Mouse (Mus musculus): ENCODE results near the gene Dagla. TPM values are rescaled to one million over a fixed set of nuclear protein-coding genes. Genes with fewer than 3 reads are reported as not detected.

Gene Dagla
- total RNA-seq, 2 experiments from 2014 or later: 0.02 to 1.4 TPM

GRCm38 (mm10) chr19:10240654-10241305 lies 63.9 kb downstream of the Dagla start, which contains the start of gene Myrf:
TSS of gene Myrf (minus strand) at chr19:10240748.
- peak; percentile 87 for ATAC-seq (replicated peaks; ENCODE audit: poor library complexity)

- peak; percentile 32; the same call in 1 of the 2 replicates for ATAC-seq (replicated peaks; ENCODE audit: poor library complexity)
These were observed 64.6 kb downstream of the Dagla start for GRCm38 (mm10) chr19:10239975-10240653.

DNA sequence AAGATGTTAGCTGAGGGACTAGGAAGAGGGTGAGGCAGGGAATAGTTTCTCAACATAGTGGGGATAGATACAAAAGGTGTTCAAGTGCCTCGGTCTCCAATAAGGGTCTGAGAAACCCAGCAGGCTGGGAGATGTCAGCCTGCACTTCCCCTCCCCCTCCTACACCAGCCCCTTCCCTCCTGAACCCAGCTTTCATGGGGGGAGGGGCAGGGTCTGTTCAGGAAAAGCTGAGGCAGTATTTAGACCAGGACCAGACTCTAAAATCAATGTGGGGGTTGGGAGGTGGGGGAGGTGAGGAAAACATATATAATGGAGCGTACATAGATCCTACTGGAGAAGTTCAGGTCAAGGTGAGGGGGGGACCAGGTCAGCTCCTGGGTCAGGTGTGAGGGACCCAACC lies 65.3 kb downstream of the Dagla start:
- ATAC-seq (replicated peaks; ENCODE audit: poor library complexity): no peak

DNA sequence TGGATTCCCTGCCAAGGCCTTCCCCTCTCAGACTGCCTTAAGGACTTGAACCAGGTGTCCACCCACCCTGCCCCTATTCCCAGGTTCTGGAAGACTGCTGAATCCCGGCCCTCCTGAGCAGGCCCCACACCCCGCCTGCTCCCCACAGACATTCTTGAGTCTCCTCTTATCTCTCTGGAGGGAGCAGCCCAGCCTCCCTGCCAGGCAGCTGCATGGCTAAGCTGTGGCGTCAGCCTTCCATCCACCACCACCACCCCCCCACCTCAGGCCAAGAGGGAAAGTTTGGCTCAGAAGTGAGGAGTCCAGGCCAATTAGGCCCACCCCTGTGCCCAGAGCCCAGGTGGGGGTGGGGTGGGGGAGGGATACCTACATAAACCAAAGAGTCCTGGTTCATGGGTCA lies 66.2 kb downstream of the Dagla start:
- ATAC-seq (replicated peaks; ENCODE audit: poor library complexity): 0 out of 2 replicates have a peak, but pooled peaks have one; percentile 24

DNA sequence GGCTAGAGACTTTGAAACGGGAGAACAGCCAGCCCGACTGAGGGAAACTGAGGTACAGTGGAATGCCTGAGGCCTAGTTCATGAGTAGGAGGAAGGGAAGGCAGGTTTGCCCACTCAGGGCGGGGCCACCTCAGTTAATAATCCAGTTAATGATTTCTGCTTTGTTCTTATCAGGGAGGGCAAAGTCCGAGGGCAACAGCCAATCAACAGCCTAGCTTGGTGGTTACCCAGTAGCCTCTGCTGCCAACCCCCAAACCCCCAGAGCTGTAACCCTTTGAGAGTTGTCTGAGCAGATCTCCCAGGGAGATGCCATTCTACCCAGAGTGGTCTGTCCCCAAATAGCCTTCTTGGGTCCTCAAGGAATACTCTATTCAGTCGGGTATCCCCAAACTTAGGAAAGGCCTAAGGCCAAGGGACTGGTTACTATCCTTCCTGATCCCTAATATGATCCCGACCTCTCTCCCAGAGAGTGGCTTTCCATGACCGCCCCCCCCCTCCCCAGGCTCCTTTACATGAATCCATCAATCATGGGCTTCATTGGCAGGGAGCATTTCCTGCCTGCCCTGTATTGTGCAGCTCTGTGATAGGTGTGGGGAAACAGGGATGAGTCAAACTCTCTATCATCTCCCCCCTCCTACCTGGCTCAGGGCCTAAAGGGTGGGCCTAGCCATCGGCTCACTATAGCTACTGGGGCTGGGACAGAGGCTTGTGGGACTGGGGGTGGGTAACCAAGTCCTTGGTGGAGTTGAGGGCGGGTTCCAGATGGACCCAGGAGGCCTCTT lies 68.7 kb downstream of the Dagla start:
- no peak for ATAC-seq (replicated peaks; ENCODE audit: poor library complexity)

GRCm38 (mm10) chr19:10232327-10233017 lies 72.2 kb downstream of the Dagla start:
- no peak for ATAC-seq (replicated peaks; ENCODE audit: poor library complexity)

- ATAC-seq (replicated peaks; ENCODE audit: poor library complexity): no peak
These were observed 72.8 kb downstream of the Dagla start for GRCm38 (mm10) chr19:10231871-10232270.

- no peak for ATAC-seq (replicated peaks; ENCODE audit: poor library complexity)
These were observed 73.7 kb downstream of the Dagla start for GRCm38 (mm10) chr19:10231016-10231415.

GRCm38 (mm10) chr19:10225767-10226166 lies 78.9 kb downstream of the Dagla start:
- ATAC-seq (replicated peaks; ENCODE audit: poor library complexity): no peak

GRCm38 (mm10) chr19:10224637-10225453 lies 79.8 kb downstream of the Dagla start:
- ATAC-seq (replicated peaks; ENCODE audit: poor library complexity): no peak

DNA sequence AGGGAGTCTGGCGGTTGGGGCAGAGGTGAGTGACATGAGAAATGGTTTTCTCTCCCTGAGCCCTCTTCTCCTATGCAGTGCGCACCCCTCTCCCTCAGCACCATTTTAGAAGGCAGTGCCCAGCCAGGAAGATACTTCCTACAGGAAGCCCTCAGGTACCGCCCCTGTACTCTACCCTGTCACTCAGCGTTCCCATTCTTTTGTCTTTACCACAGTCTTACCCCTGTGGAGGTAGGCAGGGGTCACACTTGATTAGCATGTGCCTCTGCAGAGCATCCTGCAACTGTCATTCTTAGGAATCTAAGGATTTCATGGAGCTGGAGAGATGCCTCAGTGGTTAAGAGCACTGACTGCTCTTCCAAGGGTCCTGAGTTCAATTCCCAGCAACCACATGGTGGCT lies 81.1 kb downstream of the Dagla start:
- no peak; the same call in 1 of the 2 replicates for ATAC-seq (replicated peaks; ENCODE audit: poor library complexity)

DNA sequence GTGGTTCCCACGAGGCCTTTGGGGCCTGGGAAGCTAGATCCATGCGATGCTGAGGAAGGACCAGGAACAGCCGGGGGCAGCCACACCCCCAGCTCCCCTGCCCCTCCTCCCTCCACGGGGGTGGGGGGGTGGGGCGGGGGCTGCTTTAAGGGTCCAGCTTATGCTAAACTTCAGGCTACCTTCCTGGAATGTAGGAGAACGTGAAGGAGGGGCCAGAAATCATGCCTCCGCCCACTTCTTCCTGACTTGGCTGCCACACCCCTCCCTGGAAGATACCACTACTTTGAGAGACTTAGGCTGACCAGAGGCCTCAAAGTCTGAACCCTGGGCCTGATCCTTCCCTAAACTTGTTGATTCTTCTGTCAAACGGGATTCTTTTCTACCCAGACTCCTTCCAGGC lies 82.0 kb downstream of the Dagla start:
- ATAC-seq (replicated peaks; ENCODE audit: poor library complexity): no peak

GRCm38 (mm10) chr19:10221585-10221984 lies 83.1 kb downstream of the Dagla start:
- ATAC-seq (replicated peaks; ENCODE audit: poor library complexity): no peak

DNA sequence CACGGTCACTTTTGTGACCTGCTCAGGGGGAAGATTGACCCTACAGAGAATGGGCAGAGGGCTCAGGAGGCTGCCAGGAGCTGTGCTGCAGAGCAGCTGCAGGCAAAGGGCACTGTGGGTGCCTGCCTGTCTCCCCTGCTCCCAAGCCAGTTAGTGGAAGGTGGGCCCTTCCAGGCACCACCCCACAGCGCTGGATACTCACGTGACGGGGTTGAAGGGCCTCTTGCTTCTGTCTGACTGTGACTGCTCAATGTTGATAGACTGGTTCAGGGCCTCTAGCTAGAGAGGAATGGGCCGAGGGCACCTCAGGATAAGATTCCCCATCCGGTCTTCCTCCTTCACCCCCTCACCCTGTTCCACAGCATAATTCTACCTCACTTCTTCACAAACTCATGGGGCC lies 85.1 kb downstream of the Dagla start:
- no peak for ATAC-seq (replicated peaks; ENCODE audit: poor library complexity)

GRCm38 (mm10) chr19:10219108-10219507 lies 85.6 kb downstream of the Dagla start:
- ATAC-seq (replicated peaks; ENCODE audit: poor library complexity): peak; percentile 53

DNA sequence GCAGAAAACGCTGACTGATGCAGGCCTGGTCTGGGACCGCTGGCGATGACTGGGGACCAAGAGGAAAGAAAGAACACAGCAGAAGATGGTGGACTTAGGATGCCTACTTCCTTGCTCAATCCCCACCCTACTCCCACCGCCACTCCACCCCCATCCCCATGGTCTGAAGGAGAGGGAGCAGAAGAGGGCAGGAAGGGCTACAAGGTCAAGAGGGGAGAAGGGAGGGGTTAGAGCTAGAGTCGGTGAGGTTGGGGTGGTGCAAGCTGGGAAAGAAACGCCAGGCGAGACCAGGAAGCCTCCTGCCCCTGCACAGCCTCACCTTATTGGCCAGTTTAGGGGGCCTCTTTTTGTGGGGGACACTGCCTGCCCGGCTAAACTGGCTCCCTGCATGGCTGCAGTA lies 88.6 kb downstream of the Dagla start:
- ATAC-seq (replicated peaks; ENCODE audit: poor library complexity): no peak

DNA sequence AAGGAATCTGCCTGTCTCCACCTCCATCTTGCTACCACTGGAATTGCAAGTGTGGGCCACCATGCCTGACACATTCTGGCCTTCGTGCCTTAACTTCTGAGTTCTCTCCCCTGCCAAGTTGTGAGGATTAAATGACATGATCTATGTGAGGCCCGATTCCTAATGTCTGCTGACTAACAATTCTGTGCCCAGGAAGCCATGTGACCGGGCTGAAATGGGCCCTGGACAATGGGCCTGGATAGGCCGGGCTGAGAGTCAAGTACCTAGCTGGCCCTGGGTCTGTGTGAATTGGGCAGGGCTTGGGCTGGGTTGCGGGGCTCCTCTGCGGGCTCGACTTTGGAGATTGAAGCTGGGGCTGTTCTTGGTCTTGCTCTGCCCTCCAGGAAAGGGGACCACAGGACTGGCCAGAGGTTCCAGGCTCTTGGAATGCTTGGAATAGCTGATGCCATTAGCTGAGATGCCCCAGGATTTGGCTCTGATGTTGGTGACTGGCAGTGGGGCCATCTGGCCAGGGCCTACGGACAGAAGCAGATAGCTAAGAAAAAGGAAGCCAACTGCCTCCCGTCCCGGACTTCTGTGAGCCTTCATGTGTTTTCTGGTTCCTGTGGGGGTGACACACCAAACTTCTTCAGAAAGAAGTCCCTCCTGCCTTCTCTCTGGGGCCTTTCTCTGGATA lies 90.7 kb downstream of the Dagla start:
- no peak for ATAC-seq (replicated peaks; ENCODE audit: poor library complexity)

DNA sequence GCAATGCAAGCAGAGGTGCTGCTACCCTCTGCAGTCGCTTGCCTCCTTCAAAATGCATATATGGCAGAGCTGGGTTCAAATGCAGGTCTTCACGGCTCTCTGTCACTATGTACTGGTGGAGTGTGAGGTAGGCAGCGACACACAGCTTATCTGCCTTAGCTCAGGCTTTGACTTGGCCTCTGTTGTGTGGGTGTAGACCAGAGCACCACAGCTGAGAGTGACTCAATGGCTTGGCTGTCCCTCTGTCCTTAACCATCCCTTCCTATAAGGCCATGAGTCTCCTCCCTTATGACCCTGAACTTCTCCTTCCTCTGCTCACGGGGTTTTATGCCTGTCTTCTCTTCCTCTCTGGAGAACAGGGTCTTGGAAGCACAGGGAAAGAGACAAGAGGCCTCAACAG lies 93.8 kb downstream of the Dagla start:
- ATAC-seq (replicated peaks; ENCODE audit: poor library complexity): peak; percentile 62

DNA sequence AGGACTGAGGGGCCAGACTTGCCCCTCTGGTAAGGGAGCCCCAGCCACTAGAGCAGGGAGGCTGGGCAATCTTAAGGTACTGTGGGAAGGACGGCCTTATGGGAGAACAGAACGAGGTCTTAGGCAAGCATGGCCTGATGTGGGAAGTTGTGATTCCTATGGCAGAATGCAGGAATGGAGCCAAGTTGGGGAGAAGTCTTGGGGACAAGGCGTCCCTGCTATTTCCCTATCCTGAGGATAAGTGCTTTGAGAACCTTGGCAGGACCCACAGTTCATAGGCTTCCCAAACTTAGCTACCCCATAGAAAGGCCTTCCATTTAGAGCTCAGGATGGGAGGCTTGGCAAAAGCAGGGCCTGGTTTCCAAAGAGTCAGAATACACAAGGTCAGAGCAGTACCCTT lies 95.8 kb downstream of the Dagla start:
- no peak for ATAC-seq (replicated peaks; ENCODE audit: poor library complexity)

DNA sequence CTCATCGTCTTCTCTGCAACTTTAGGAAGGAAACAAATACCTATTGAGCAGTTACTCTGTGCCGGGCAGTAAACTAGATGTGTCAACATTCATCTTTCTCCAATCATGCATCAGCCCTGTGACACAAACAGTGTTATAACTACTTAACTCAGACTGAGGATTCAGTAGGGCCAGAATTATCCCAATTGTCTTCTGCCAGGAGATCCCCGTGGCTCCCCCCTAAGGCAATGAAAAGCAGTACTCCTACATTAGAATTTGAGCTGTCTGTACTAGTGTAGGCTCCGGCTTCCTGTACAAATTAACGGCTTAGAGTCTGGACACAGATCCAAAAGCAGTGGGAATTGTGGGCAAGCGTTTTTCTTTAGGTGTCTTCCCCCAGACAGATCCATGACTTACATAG lies 99.6 kb downstream of the Dagla start:
- no peak for ATAC-seq (replicated peaks; ENCODE audit: poor library complexity)
